Mouse (Mus musculus) heart, embryonic 12.5 days (tissue): ENCODE data around the gene Fam186b. TPM values are rescaled to one million over a fixed set of nuclear protein-coding genes. Genes with fewer than 3 reads are reported as not detected.
"Not testable (repeated sequence)": the region's sequence is repeated elsewhere in the genome, so short reads cannot be mapped to it uniquely, and the experiment has no call there.

Source experiments
- ATAC-seq: fragments of 200-750 bp; cut with Nextera tagmentation; 2 replicates; pipeline ENCODE4 v1.8.0; 2017; ENCODE audit warnings: moderate TSS enrichment, moderate library complexity; ENCODE audit not compliant: insufficient number of reproducible peaks, low FRiP score
- H3K27ac ChIP-seq: fragments of 300-500 bp; sonication (generic); 2 replicates; pipeline ENCODE4 v1.5.1; 2016; ENCODE audit warnings: mild to moderate bottlenecking, moderate library complexity; ENCODE audit not compliant: poor library complexity, severe bottlenecking
- H3K27me3 ChIP-seq: fragments of 300-500 bp; sonication (generic); replicated peaks from 2 replicates; pipeline ENCODE4 v1.6.1; 2016; ENCODE audit warnings: mild to moderate bottlenecking, moderate library complexity
- H3K36me3 ChIP-seq: fragments of 300-500 bp; sonication (generic); 2 replicates; pipeline ENCODE4 v1.6.1; 2016; ENCODE audit warnings: mild to moderate bottlenecking, moderate library complexity
- H3K4me1 ChIP-seq: fragments of 300-500 bp; sonication (generic); replicated peaks from 2 replicates; pipeline ENCODE4 v1.6.1; 2016; ENCODE audit warnings: mild to moderate bottlenecking
- H3K4me2 ChIP-seq: fragments of 300-500 bp; sonication (generic); 2 replicates; pipeline ENCODE4 v1.6.1; 2016; ENCODE audit warnings: mild to moderate bottlenecking, moderate library complexity
- H3K4me3 ChIP-seq: fragments of 300-500 bp; sonication (generic); 2 replicates; pipeline ENCODE4 v1.5.1; 2016; ENCODE audit warnings: mild to moderate bottlenecking
- H3K9ac ChIP-seq: fragments of 300-500 bp; sonication (generic); 2 replicates; pipeline ENCODE4 v1.6.1; 2016; ENCODE audit warnings: mild to moderate bottlenecking, moderate library complexity
- H3K9me3 ChIP-seq: fragments of 300-500 bp; sonication (generic); replicated peaks from 2 replicates; pipeline ENCODE4 v1.6.1; 2016; ENCODE audit warnings: mild to moderate bottlenecking, moderate library complexity
- WGBS: fragments of 180-500 bp; shearing (Covaris S2); methylation state at CpG from one replicate; pipeline ENCODE4 v1.1.7; 2016; 5-methylcytosine and 5-hydroxymethylcytosine counted together
- polyA plus RNA-seq: library from polyadenylated mRNA; unstranded; fragments of >200 nt; fragmentation: Nextera tagmentation; extraction: Ambion mirVana; gene quantifications from 2 replicates; pipeline ENCODE4 v1.2.1, GENCODE M21; 2016

Fam186b gene
- polyA plus RNA-seq, 1 experiment from 2014 or later, result 0.27 TPM

DNA sequence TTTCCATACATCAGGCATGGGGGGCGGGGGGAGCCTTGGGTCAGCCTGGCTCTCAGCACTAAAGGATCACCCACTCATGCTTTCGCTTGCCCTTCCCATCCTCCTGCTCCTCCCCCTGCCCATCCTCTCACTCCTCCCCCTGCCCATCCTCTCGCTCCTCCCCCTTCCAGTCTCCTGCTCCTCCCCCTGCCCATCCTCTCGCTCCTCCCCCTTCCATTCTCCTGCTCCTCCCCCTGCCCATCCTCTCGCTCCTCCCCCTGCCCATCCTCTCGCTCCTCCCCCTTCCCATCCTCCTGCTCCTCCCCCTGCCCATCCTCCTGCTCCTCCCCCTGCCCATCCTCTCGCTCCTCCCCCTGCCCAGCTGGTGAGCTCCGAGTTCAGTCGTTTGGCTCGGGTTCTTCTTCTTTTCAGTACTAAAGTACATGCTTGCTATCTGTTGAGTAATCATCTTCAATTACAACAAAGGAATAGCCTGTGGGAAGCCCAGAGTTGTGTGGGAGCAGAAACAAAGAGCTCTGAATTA, 35.9 kb downstream of the Fam186b start:
- peak overlapping the region; percentile 22; the same call in 1 of the 2 replicates for H3K9ac ChIP-seq
- H3K4me1 ChIP-seq, result peaks cover 19% of the 10 kb centered on the region
- H3K27ac ChIP-seq, result peak overlapping the region; percentile 62; the same call in 1 of the 2 replicates
- ATAC-seq, result peak; percentile 66
- H3K9me3 ChIP-seq, result no peaks in the 10 kb centered on the region
- H3K4me3 ChIP-seq, result peak overlapping the region; percentile 31
- WGBS, result 2% methylated on average over 7 of the region's 10 CpGs
- H3K4me2 ChIP-seq, result peak overlapping the region; percentile 57
- no peaks in the 10 kb centered on the region for H3K27me3 ChIP-seq
- no peaks in the 10 kb centered on the region for H3K36me3 ChIP-seq

DNA sequence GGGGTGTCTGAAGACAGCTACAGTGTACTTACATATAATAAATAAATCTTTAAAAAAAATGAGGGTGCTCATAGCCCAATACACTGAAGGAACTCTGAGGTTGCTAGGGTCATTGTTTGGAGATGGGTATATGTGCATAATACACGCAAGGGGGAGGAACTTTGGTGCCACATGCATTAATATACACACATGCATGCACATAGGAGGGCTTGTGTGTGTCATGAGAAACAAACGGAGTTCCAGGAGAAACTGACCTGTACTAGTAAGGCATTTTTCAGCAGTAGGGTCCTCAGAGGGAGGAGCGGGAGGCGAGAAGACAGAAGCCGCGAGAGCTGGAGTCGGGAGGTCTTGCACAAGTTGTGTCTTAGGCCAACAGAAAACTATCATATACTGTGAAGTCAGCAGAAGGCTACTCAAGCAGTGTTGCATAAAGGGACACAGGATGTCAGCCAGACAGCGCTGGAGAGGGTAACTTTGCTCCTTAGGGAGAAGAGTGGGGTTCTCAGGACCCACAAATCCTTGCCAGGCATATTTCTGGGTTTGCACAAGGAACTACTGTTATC, 36.4 kb downstream of the Fam186b start:
- Histone ChIP-seq H3K27ac (peak overlapping the region; percentile 62; the same call in 1 of the 2 replicates), H3K4me3 (peak overlapping the region; percentile 12; the same call in 1 of the 2 replicates), H3K36me3 (no peaks in the 10 kb centered on the region), H3K4me2 (peak overlapping the region; percentile 57), H3K27me3 (no peaks in the 10 kb centered on the region), H3K9me3 (no peaks in the 10 kb centered on the region), H3K9ac (peak overlapping the region; percentile 22; the same call in 1 of the 2 replicates), H3K4me1 (peaks cover 19% of the 10 kb centered on the region)
- ATAC-seq, result peak; percentile 63
- 63% methylated on average over 8 of the region's 8 CpGs for WGBS

DNA sequence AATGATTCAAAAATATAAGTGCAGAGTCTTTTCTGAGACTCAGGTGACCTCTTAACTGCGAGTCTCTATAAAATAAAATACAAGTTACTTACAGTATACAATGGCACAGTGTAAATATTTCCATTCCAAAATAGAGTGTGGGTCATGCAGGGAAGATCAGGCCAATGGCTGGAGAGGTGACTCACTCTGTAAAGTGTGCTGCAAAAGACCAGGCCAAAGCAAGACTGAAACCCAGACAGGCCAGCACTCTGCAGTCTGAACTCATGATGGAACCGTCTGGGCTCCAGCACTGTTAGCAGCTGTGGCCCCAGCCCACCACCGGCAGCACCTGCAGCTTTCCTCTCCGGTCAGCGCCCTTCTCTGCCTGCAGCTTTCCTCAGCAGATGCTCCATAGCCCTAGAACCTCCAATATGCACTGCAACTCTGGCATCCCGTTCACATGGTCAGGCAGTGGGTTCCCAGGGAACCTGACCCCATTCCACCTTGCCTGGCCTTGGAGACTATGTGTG, 40.4 kb downstream of the Fam186b start:
- 77% methylated on average over 6 of the region's 6 CpGs for WGBS
- ATAC-seq, result no peak
- Histone ChIP-seq H3K27me3 (no peaks in the 10 kb centered on the region), H3K4me3 (no peak overlapping the region), H3K9ac (0 out of 2 replicates have a peak overlapping the region, but pooled peaks have one; percentile 9), H3K4me1 (peaks cover 34% of the 10 kb centered on the region), H3K4me2 (no peak overlapping the region), H3K36me3 (no peaks in the 10 kb centered on the region), H3K9me3 (no peaks in the 10 kb centered on the region), H3K27ac (no peak overlapping the region)

DNA sequence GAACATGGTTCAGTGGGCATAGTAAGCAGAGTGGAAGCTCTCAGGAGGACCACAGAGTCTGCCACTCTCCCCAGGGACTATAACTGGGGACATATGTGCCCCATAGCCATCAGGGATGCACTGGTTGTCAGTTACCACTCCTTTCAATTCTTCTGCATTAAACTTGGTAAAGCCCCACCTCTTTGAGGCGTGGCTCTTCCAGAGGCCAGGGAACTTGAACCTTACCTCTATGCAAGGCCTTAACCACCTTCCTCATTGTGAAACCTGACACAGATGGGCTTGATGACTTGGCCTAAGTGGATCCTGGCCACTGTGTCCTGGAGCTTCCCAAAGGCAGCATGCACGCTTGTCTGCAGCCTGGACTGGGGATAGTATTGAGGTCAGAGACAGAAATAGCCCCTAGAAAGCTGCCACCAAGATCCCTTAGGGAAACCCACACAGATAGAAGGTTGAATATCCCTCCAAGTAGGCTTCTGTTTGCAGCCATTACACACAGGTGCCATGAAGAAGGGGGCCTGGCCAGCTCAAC, 41.1 kb downstream of the Fam186b start:
- WGBS, result 71% methylated on average over 2 of the region's 2 CpGs
- Histone ChIP-seq H3K4me3 (no peak overlapping the region), H3K9ac (no peak overlapping the region), H3K4me2 (no peak overlapping the region), H3K36me3 (no peaks in the 10 kb centered on the region), H3K9me3 (no peaks in the 10 kb centered on the region), H3K27ac (peak overlapping the region; percentile 36), H3K4me1 (peaks cover 37% of the 10 kb centered on the region), H3K27me3 (no peaks in the 10 kb centered on the region)
- no peak for ATAC-seq

DNA sequence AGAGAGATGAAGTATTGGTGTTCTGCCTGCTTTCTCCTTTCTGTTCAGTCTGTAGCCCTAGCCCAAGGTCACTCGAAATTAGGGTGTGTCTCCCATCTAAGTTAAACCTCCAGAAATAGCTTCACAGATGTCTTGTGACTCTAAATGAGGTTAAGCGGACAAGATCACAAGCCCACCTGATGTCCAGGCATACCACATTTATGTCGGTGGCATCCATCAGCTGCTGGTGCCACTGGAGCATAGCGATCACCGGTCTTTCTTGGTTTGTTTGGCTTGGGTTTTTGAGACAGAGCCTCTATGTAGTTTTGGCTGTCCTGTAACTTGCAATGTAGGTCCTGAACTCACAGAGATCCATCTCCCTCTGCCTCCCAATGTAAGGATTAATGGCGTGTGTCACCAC, 41.9 kb downstream of the Fam186b start:
- 94% methylated on average over 6 of the region's 6 CpGs for WGBS
- no peak overlapping the region for H3K27ac ChIP-seq
- ATAC-seq, result no peak
- H3K4me2 ChIP-seq, result no peak overlapping the region
- no peaks in the 10 kb centered on the region for H3K27me3 ChIP-seq
- no peak overlapping the region for H3K4me3 ChIP-seq
- H3K4me1 ChIP-seq, result peaks cover 39% of the 10 kb centered on the region
- H3K9me3 ChIP-seq, result no peaks in the 10 kb centered on the region
- H3K36me3 ChIP-seq, result 0 out of 2 replicates have a peak, but pooled peaks cover 1% of the 10 kb centered on the region
- H3K9ac ChIP-seq, result no peak overlapping the region

DNA sequence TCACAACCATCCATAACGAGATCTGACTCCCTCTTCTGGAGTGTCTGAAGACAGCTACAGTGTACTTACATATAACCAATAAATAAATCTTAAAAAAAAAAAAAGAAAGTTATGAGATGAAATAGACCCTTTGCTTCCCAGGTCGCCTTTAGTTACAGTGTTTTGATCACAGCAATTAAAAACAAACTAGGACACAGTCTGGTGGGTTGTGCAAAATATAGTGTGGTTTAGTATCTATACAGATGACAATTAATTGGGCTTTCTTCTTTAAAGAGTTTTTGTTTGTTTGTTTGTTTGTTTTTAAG, 42.6 kb downstream of the Fam186b start:
- H3K4me3 ChIP-seq, H3K36me3 ChIP-seq, H3K9me3 ChIP-seq, ATAC-seq, H3K27me3 ChIP-seq, H3K9ac ChIP-seq: not testable (repeated sequence)
- Histone ChIP-seq H3K27ac (peak overlapping the region; percentile 99), H3K4me1 (peaks cover 45% of the 10 kb centered on the region), H3K4me2 (peak overlapping the region; percentile 83)
- WGBS, result 46% methylated on average over 2 of the region's 2 CpGs

DNA sequence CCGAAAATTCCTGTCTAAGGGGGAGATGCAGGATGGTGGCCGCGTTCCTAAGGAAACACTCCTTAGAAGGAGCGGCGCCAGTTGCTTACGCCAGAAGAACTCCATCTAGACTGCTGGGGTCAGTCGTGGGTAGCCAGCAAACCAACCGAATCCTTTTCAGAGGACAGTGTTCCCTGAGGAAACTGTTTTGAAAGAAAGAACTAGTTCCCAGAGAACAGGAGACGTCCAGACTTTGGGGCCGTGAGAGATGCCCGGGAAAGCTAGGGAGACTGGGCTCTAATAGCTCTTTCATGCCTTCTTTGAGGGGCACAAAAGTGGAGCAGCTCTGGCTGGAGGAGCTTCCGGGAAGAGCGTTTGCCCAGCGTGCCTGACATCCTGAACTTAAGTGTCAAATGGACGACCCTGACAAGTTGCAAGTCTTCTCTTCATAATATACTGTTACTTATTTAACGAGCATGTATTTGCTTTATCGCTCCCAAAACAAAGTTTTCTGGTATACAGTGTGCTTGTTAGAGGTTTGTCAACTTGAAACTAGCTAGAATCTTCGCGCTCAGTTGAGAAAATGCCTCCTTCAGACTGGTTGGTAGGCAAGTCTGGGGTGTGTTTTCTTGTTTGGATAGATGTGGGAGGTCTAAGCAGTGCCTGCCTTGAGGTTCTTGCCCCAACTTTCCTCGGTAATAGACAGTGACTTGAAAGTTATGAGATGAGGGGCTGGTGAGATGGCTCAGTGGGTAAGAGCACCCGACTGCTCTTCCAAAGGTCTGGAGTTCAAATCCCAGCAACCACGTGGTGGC, 43.1 kb downstream of the Fam186b start:
- no peaks in the 10 kb centered on the region for H3K27me3 ChIP-seq
- H3K4me3 ChIP-seq, result peak overlapping the region; percentile 56
- H3K27ac ChIP-seq, result peak overlapping the region; percentile 99
- peaks cover 50% of the 10 kb centered on the region for H3K4me1 ChIP-seq
- peak overlapping the region; percentile 83 for H3K4me2 ChIP-seq
- ATAC-seq, result peak; percentile 37
- peaks cover 12% of the 10 kb centered on the region for H3K36me3 ChIP-seq
- no peaks in the 10 kb centered on the region for H3K9me3 ChIP-seq
- H3K9ac ChIP-seq, result peak overlapping the region; percentile 74
- 4% methylated on average over 22 of the region's 22 CpGs for WGBS

DNA sequence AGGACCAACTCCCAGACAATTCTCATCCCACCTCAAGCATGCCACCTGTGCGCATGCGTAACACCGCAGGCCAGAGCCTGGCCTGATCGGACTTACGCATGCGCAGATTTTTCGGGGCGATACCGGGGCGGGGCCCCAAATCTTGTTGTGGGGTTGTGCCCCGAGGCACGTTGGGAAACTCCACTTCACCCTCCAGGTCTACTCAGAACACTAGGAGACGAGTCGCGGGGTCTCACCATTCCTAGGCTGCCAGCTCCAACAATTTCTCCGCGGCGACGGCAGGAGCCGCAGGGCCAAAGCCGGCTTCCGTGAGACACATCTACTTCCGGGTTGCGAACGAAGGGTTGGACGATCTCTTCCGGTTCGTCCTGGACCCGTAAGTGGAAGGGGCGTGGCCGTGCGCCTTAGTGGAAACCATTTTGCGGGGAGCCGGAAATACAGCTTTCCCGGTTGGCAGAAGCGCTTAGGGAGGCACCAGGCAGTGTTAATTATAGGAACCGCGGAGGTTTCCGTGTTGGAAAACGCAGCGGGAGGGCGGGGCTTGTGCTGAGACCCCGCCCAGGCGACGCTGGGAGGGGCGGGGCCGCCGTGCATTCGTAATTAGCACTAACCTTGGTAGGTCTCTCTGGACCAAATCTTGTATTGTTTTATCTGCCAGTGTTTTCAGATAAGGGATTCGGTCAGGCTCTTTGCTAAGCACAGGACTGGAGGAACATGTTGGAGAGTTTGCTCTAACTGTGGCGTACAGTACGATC, 43.9 kb downstream of the Fam186b start, which contains the start of gene Mcrs1:
Gene Mcrs1 (minus strand): TSS at position 336 of the 755 bp plus-strand sequence.
- H3K4me1 ChIP-seq, result peaks cover 57% of the 10 kb centered on the region
- no peaks in the 10 kb centered on the region for H3K27me3 ChIP-seq
- H3K9me3 ChIP-seq, result no peaks in the 10 kb centered on the region
- peak within 1 kb of the TSS; percentile 79 for H3K9ac ChIP-seq
- peaks cover 20% of the 10 kb centered on the region for H3K36me3 ChIP-seq
- peak within 1 kb of the TSS; percentile 99 for H3K27ac ChIP-seq
- peak; percentile 92 for ATAC-seq
- under 1% methylated on average over 52 of the region's 52 CpGs for WGBS
- H3K4me2 ChIP-seq, result peak within 1 kb of the TSS; percentile 83
- peak within 1 kb of the TSS; percentile 56 for H3K4me3 ChIP-seq

DNA sequence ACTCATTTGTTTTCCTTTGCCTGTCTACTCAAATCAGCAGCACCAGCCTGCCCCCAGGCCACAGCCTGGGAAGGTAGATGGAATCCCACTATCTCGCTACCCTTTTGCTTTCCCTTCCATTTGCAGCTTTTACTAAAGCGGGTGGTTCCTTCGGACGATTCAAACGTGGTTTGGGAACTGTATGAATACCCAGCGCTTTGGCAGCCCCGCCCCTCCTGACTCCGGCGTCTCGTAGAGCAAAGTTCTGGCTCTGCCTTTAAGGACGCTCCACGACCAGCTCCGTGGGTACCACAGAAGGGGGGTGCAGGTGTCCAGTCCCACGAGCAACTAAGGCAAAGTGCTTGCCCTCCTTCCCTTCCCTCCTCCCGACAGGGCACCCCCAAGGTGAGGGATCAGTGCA, 44.6 kb downstream of the Fam186b start:
- H3K9me3 ChIP-seq, H3K27me3 ChIP-seq: not testable (repeated sequence)
- ATAC-seq, result peak; percentile 3
- H3K4me2 ChIP-seq, result peak overlapping the region; percentile 83
- peak overlapping the region; percentile 56 for H3K4me3 ChIP-seq
- H3K36me3 ChIP-seq, result peaks cover 27% of the 10 kb centered on the region
- H3K4me1 ChIP-seq, result peaks cover 57% of the 10 kb centered on the region
- H3K27ac ChIP-seq, result peak overlapping the region; percentile 69
- WGBS, result 0% methylated on average over 14 of the region's 15 CpGs
- peak overlapping the region; percentile 79 for H3K9ac ChIP-seq

DNA sequence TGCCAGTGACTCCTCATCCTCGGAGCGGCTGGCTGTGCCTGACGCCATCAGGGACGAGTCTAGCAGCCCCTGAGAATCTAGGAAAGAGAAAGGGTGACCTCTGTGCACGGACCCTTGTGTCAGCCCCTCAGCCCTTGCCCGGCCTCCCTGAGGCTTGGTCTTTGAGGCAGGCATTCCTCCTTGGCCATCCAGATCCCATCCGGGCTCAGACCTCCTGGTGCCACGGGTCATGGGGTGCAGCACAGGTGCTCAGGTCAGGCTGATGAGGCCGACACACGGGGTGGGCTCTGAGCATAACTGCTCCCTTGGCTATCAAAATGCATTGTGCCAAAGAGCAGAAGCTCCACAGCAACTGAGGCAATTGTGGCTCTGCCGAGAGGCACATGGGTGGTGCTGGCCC, 45.8 kb downstream of the Fam186b start:
- peak overlapping the region; percentile 22; the same call in 1 of the 2 replicates for H3K4me3 ChIP-seq
- 82% methylated on average over 11 of the region's 11 CpGs for WGBS

More for the DNA sequence above, 45.8 kb downstream of the Fam186b start:
- Histone ChIP-seq H3K27ac (peak overlapping the region; percentile 92), H3K4me2 (peak overlapping the region; percentile 83), H3K36me3 (peaks cover 39% of the 10 kb centered on the region), H3K27me3 (no peaks in the 10 kb centered on the region), H3K9me3 (no peaks in the 10 kb centered on the region), H3K4me1 (peaks cover 57% of the 10 kb centered on the region), H3K9ac (peak overlapping the region; percentile 79)
- no peak for ATAC-seq
